12 mouse cellular contexts compared by ENCODE assay signal in genomic region chr7:75568883-75569282, GRCm38 (mm10).
DNase-seq lines count a peak whose midpoint lies in the region; ATAC-seq and TF ChIP-seq lines count a peak whose summit lies in the region.
"Had no signal": no experiment of that assay in that cellular context is flagged by ENCODE, and none has a peak within 500 bp of the region (broad histone marks: within the 10 kb centered on the region; RNA-seq: fewer than 3 reads in every experiment).

No protein-coding gene starts in this region.

- no peaks in the 10 kb centered on the region for H3K9me3 ChIP-seq in stomach, postnatal 0 days (ENCODE audit: control insufficient read depth, low read length)
- H3K9me3 ChIP-seq: liver, embryonic 15.5 days had no signal

- H3K36me3 ChIP-seq in kidney, adult 2 months (ENCODE audit: control insufficient read depth, insufficient read depth, low read length): no peaks in the 10 kb centered on the region
- no peaks in the 10 kb centered on the region for H3K36me3 ChIP-seq in stomach, postnatal 0 days (ENCODE audit: control insufficient read depth, insufficient read depth, low read length)
- H3K36me3 ChIP-seq: liver, embryonic 15.5 days had no signal

- H3K4me1 ChIP-seq in kidney, adult 2 months (ENCODE audit: control insufficient read depth, insufficient read depth, low read length): no peaks in the 10 kb centered on the region
- H3K4me1 ChIP-seq in stomach, postnatal 0 days (replicated peaks; ENCODE audit: control insufficient read depth, insufficient read depth): no peaks in the 10 kb centered on the region

- no peak for ATAC-seq in Patski
- ATAC-seq in stomach, postnatal 0 days (ENCODE audit: low FRiP score, low TSS enrichment): no peak
- no peak for ATAC-seq in monocyte, adult 5-6 weeks (replicated peaks; ENCODE audit: insufficient number of reproducible peaks, low FRiP score, low TSS enrichment, poor library complexity, severe bottlenecking)

- H3K27ac ChIP-seq in kidney, adult 2 months (ENCODE audit: insufficient read depth, low read depth, low read length): no peak overlapping the region
- H3K27ac ChIP-seq in stomach, postnatal 0 days (replicated peaks): no peak overlapping the region
- H3K27ac ChIP-seq: liver, embryonic 15.5 days had no signal

- no peak overlapping the region for H3K4me3 ChIP-seq in kidney, adult 2 months (ENCODE audit: insufficient read depth, low read depth, low read length)
- H3K4me3 ChIP-seq in stomach, postnatal 0 days (ENCODE audit: low read depth, low read length): no peak overlapping the region
- H3K4me3 ChIP-seq: erythroblast, embryonic 14.5 days; liver, embryonic 15.5 days had no signal

- H3K9ac ChIP-seq in stomach, postnatal 0 days (ENCODE audit: low read length): no peak overlapping the region
- H3K9ac ChIP-seq: liver, embryonic 15.5 days had no signal

- in situ Hi-C loops in Patski (cut with MboI; ENCODE audit: low pct_unique_long_range_greater_than_20kb): no loop called here

- no peak for TF ChIP-seq CTCF in kidney, adult 2 months (conservative IDR thresholded peaks at IDR 0.05; ENCODE audit: insufficient read depth, insufficient read length, low read depth, low read length)
- peak; percentile 28 for TF ChIP-seq CTCF in Patski (IDR thresholded peaks at IDR 0.05)
- peak; percentile 68 for TF ChIP-seq CTCF in stomach, postnatal 0 days (IDR thresholded peaks at IDR 0.05; ENCODE audit: low read depth)

- no peaks in the 10 kb centered on the region for H3K27me3 ChIP-seq in kidney, adult 2 months (replicated peaks; ENCODE audit: control insufficient read depth, insufficient read depth, low read length)
- no peaks in the 10 kb centered on the region for H3K27me3 ChIP-seq in Patski
- H3K27me3 ChIP-seq in stomach, postnatal 0 days (ENCODE audit: control insufficient read depth, insufficient read depth, low read length): no peaks in the 10 kb centered on the region
- H3K27me3 ChIP-seq: liver, embryonic 15.5 days had no signal

- peak; percentile 25 for DNase-seq in kidney, postnatal 10 days
- DNase-seq in kidney, adult 2 months: no peak
- peak; percentile 15 for DNase-seq in right cerebral cortex, postnatal 14 days
- DNase-seq in right cerebral cortex, adult 2 months (ENCODE audit: low spot score in 2 of 2): no peak
- DNase-seq in Patski (ENCODE audit: low read depth, low spot score): no peak
- no peak for DNase-seq in stomach, postnatal 0 days (ENCODE audit: low spot score)
- DNase-seq in heart, adult 18-20 months: no peak
- DNase-seq: gastrocnemius, postnatal 14 days; kidney, adult 11 months had no signal

- H3K4me2 ChIP-seq in stomach, postnatal 0 days (replicated peaks; ENCODE audit: low read depth): no peak overlapping the region
- H3K4me2 ChIP-seq: liver, embryonic 15.5 days had no signal

- no peak for TF ChIP-seq EP300 in stomach, postnatal 0 days (optimal IDR thresholded peaks at IDR 0.05)

- POLR2A ChIA-PET in Patski (lab: Charles Lee): interaction anchor here (0.7 kb wide), 1 partner anchor 46 kb away, joined by 3 read pairs; no protein-coding TSS in a partner anchor

- CTCF ChIA-PET in Patski (lab: Charles Lee): interaction anchor here (1.5 to 3.8 kb wide), 3 partner anchors 13 to 33 kb away, joined by 4 to 24 read pairs (median 9); no protein-coding TSS in a partner anchor

- no peak for TF ChIP-seq POLR2A in kidney, adult 2 months (IDR thresholded peaks at IDR 0.05; ENCODE audit: low read depth, low read length)

Comparison
In these comparisons a context has a peak if more than half of its experiments do, and no peak if none do; other contexts are left out.
1. DNase-seq: peak in kidney, postnatal 10 days (single experiment) and right cerebral cortex, postnatal 14 days (single experiment); none in kidney, adult 2 months (single experiment), right cerebral cortex, adult 2 months (0 of 2), Patski (single experiment), stomach, postnatal 0 days (single experiment) and heart, adult 18-20 months (0 of 2).